19 mouse cellular contexts compared by ENCODE assay signal in genomic region chr13:99150626-99151025, GRCm38 (mm10). TPM values are rescaled to one million over a fixed set of nuclear protein-coding genes. Genes with fewer than 3 reads are reported as not detected.
DNase-seq lines count a peak whose midpoint lies in the region; ATAC-seq and TF ChIP-seq lines count a peak whose summit lies in the region.
"Had no signal": no experiment of that assay in that cellular context is flagged by ENCODE, and none has a peak within 500 bp of the region (broad histone marks: within the 10 kb centered on the region; RNA-seq: fewer than 3 reads in every experiment).

No protein-coding gene starts in this region.

- no peaks in the 10 kb centered on the region for H3K36me3 ChIP-seq in forebrain, embryonic 10.5 days (replicated peaks)
- no peaks in the 10 kb centered on the region for H3K36me3 ChIP-seq in forebrain, postnatal 0 days (ENCODE audit: insufficient read depth)
- H3K36me3 ChIP-seq in midbrain, embryonic 13.5 days: no peaks in the 10 kb centered on the region
- no peaks in the 10 kb centered on the region for H3K36me3 ChIP-seq in midbrain, postnatal 0 days (ENCODE audit: insufficient read depth, low read length)
- H3K36me3 ChIP-seq: embryonic facial prominence, embryonic 10.5 days; limb, embryonic 10.5 days; liver, embryonic 15.5 days had no signal

- WGBS in forebrain, embryonic 10.5 days: 80% methylated on average over 6 of the region's 6 CpGs
- 65% methylated on average over 6 of the region's 6 CpGs for WGBS in forebrain, postnatal 0 days
- 70% methylated on average over 6 of the region's 6 CpGs for WGBS in midbrain, embryonic 13.5 days
- 70% methylated on average over 6 of the region's 6 CpGs for WGBS in midbrain, postnatal 0 days

- ATAC-seq in forebrain, postnatal 0 days: no peak
- peak; percentile 46; the same call in 1 of the 2 replicates for ATAC-seq in midbrain, embryonic 13.5 days
- no peak for ATAC-seq in midbrain, postnatal 0 days (ENCODE audit: low FRiP score)

- intact Hi-C loops in left cerebral cortex, adult 2 months (cut with DNase I): loop anchor here (2.0 to 5.0 kb wide), 2 partner anchors 50 to 283 kb away; no protein-coding TSS in a partner anchor

- H3K9me3 ChIP-seq in forebrain, embryonic 10.5 days: no peaks in the 10 kb centered on the region
- no peaks in the 10 kb centered on the region for H3K9me3 ChIP-seq in forebrain, postnatal 0 days (ENCODE audit: low read length)
- no peaks in the 10 kb centered on the region for H3K9me3 ChIP-seq in midbrain, embryonic 13.5 days
- no peaks in the 10 kb centered on the region for H3K9me3 ChIP-seq in midbrain, postnatal 0 days (ENCODE audit: low read length)
- H3K9me3 ChIP-seq: embryonic facial prominence, embryonic 10.5 days; limb, embryonic 10.5 days; liver, embryonic 15.5 days had no signal

- no peak for TF ChIP-seq CTCF in forebrain, postnatal 0 days (IDR thresholded peaks at IDR 0.05; ENCODE audit: low read depth)
- no peak for TF ChIP-seq CTCF in left cerebral cortex, adult 2 months (IDR thresholded peaks at IDR 0.05)
- no peak for TF ChIP-seq CTCF in midbrain, postnatal 0 days (IDR thresholded peaks at IDR 0.05)

- no peak for DNase-seq in forebrain, embryonic 10.5 days (ENCODE audit: extremely low spot score, low spot score)
- DNase-seq in forebrain, postnatal 0 days: no peak
- DNase-seq in left cerebral cortex, adult 2 months (ENCODE audit: extremely low spot score in 1 of 2, low spot score in 2 of 2): no peak
- DNase-seq in left cerebral cortex, adult 9 months (ENCODE audit: low spot score in 2 of 2): no peak
- DNase-seq in midbrain, postnatal 0 days (ENCODE audit: low spot score): no peak
- DNase-seq in spleen, adult 12 weeks (ENCODE audit: low spot score): no peak
- DNase-seq: cerebellum, adult 11-12 months; cerebellum, postnatal 10 days; heart, postnatal 4 days; kidney, adult 2 months; kidney, postnatal 10 days; liver; thymus, adult 2 months; thymus, postnatal 4 days had no signal

- peak overlapping the region; percentile 83 for H3K27ac ChIP-seq in forebrain, embryonic 10.5 days
- no peak overlapping the region for H3K27ac ChIP-seq in forebrain, postnatal 0 days (ENCODE audit: low read depth, low read length)
- peak overlapping the region; percentile 51 for H3K27ac ChIP-seq in left cerebral cortex, adult 2 months
- H3K27ac ChIP-seq in midbrain, embryonic 13.5 days: no peak overlapping the region
- H3K27ac ChIP-seq in midbrain, postnatal 0 days (ENCODE audit: low read depth, low read length): no peak overlapping the region
- H3K27ac ChIP-seq: limb, embryonic 10.5 days; liver, embryonic 15.5 days had no signal

- H3K27me3 ChIP-seq in forebrain, embryonic 10.5 days (ENCODE audit: poor library complexity, severe bottlenecking): peaks cover 20% of the 10 kb centered on the region
- H3K27me3 ChIP-seq in forebrain, postnatal 0 days (ENCODE audit: insufficient read depth, low read length): no peaks in the 10 kb centered on the region
- H3K27me3 ChIP-seq in midbrain, embryonic 13.5 days: no peaks in the 10 kb centered on the region
- no peaks in the 10 kb centered on the region for H3K27me3 ChIP-seq in midbrain, postnatal 0 days (ENCODE audit: insufficient read depth, low read length)

- H3K4me3 ChIP-seq in forebrain, embryonic 10.5 days: no peak overlapping the region
- no peak overlapping the region for H3K4me3 ChIP-seq in forebrain, postnatal 0 days (ENCODE audit: low read depth, low read length)
- no peak overlapping the region for H3K4me3 ChIP-seq in left cerebral cortex, adult 2 months
- H3K4me3 ChIP-seq in midbrain, embryonic 13.5 days (replicated peaks): no peak overlapping the region
- H3K4me3 ChIP-seq in midbrain, postnatal 0 days (ENCODE audit: low read depth, low read length): no peak overlapping the region
- H3K4me3 ChIP-seq: embryonic facial prominence, embryonic 10.5 days; limb, embryonic 10.5 days; liver, embryonic 15.5 days; megakaryocyte, embryonic 14.5 days had no signal

- peaks cover 46% of the 10 kb centered on the region for H3K4me1 ChIP-seq in forebrain, embryonic 10.5 days
- H3K4me1 ChIP-seq in forebrain, postnatal 0 days (ENCODE audit: insufficient read depth): 0 out of 2 replicates have a peak, but pooled peaks cover 4% of the 10 kb centered on the region
- peaks cover 27% of the 10 kb centered on the region for H3K4me1 ChIP-seq in midbrain, embryonic 13.5 days (replicated peaks)
- H3K4me1 ChIP-seq in midbrain, postnatal 0 days (ENCODE audit: insufficient read depth, low read length): no peaks in the 10 kb centered on the region
- H3K4me1 ChIP-seq: liver, embryonic 15.5 days had no signal

- H3K4me2 ChIP-seq in forebrain, postnatal 0 days (ENCODE audit: low read depth): no peak overlapping the region
- no peak overlapping the region for H3K4me2 ChIP-seq in midbrain, embryonic 13.5 days (replicated peaks)
- H3K4me2 ChIP-seq in midbrain, postnatal 0 days (ENCODE audit: low read depth, low read length, poor library complexity, severe bottlenecking): no peak overlapping the region
- H3K4me2 ChIP-seq: liver, embryonic 15.5 days had no signal

- H3K9ac ChIP-seq in forebrain, postnatal 0 days: no peak overlapping the region
- no peak overlapping the region for H3K9ac ChIP-seq in midbrain, embryonic 13.5 days (replicated peaks)
- no peak overlapping the region for H3K9ac ChIP-seq in midbrain, postnatal 0 days (replicated peaks; ENCODE audit: low read length, poor library complexity, severe bottlenecking)
- H3K9ac ChIP-seq: liver, embryonic 15.5 days had no signal

RNA-seq across cellular contexts. Expression of gene Zfp366, which starts 34.0 kb away (rescaled TPM):
- polyA plus RNA-seq in forebrain, embryonic 10.5 days (2016; fragmentation: Nextera tagmentation; extraction: Ambion mirVana): 0.36 and 0.47 TPM in 2 replicates
- 1.8 and 3.0 TPM in 2 replicates for total RNA-seq in forebrain, postnatal 0 days (2014; rRNA removed)
- 0.41 and 0.47 TPM in 2 replicates for polyA plus RNA-seq in forebrain, postnatal 0 days (2015; fragmentation: Nextera tagmentation; extraction: Ambion mirVana)
- 1 to 10 TPM; 3.1 to 4.1 TPM for total RNA-seq in left cerebral cortex, adult 2 months (2021)
- polyA plus RNA-seq in midbrain, embryonic 13.5 days (2015; fragmentation: Nextera tagmentation; extraction: Ambion mirVana): 0.54 and 0.62 TPM in 2 replicates
- 1.9 TPM in 2 replicates for total RNA-seq in midbrain, postnatal 0 days (2014; rRNA removed)
- polyA plus RNA-seq in midbrain, postnatal 0 days (2015; fragmentation: Nextera tagmentation; extraction: Ambion mirVana): 0.30 and 0.42 TPM in 2 replicates

Comparison
In these comparisons a context has a peak if more than half of its experiments do, and no peak if none do; other contexts are left out.
1. H3K27ac ChIP-seq: peak in forebrain, embryonic 10.5 days (single experiment) and left cerebral cortex, adult 2 months (single experiment); none in forebrain, postnatal 0 days (single experiment), midbrain, embryonic 13.5 days (single experiment) and midbrain, postnatal 0 days (single experiment).